Mouse (Mus musculus): ENCODE results near the gene B2m.

Gene B2m

GRCm38 (mm10) chr2:122149716-122150115 is 2.2 kb downstream of the B2m start:
- DNase-seq (ENCODE audit: low read depth, low spot score) = no peak

- no peak for DNase-seq (ENCODE audit: low read depth, low spot score)
Observed at GRCm38 (mm10) chr2:122151221-122151620, 3.7 kb downstream of the B2m start.

GRCm38 (mm10) chr2:122152850-122153249 is 5.4 kb downstream of the B2m start:
- no peak for DNase-seq (ENCODE audit: low read depth, low spot score)

- DNase-seq (ENCODE audit: low read depth, low spot score) = no peak
Observed at GRCm38 (mm10) chr2:122153681-122154365, 6.3 kb downstream of the B2m start.

- no peak for DNase-seq (ENCODE audit: low read depth, low spot score)
Observed at GRCm38 (mm10) chr2:122154479-122154878, 7.0 kb downstream of the B2m start.

- DNase-seq (ENCODE audit: low read depth, low spot score) = no peak
Observed at GRCm38 (mm10) chr2:122155292-122155691, 7.8 kb downstream of the B2m start.

GRCm38 (mm10) chr2:122156051-122156700 is 8.7 kb downstream of the B2m start:
- no peak for DNase-seq (ENCODE audit: low read depth, low spot score)

GRCm38 (mm10) chr2:122157561-122157960 is 10.1 kb downstream of the B2m start:
- no peak for DNase-seq (ENCODE audit: low read depth, low spot score)

GRCm38 (mm10) chr2:122158362-122158802 is 10.9 kb downstream of the B2m start:
- DNase-seq (ENCODE audit: low read depth, low spot score) = no peak

GRCm38 (mm10) chr2:122159667-122160066 is 12.2 kb downstream of the B2m start:
- DNase-seq (ENCODE audit: low read depth, low spot score) = no peak

- DNase-seq (ENCODE audit: low read depth, low spot score) = no peak
Observed at GRCm38 (mm10) chr2:122160680-122161079, 13.2 kb downstream of the B2m start, which contains the start of gene Trim69. TSS of gene Trim69 (plus strand) at chr2:122160700.

- no peak for DNase-seq (ENCODE audit: low read depth, low spot score)
Observed at GRCm38 (mm10) chr2:122161542-122161941, 14.1 kb downstream of the B2m start.

- DNase-seq (ENCODE audit: low read depth, low spot score) = no peak
Observed at GRCm38 (mm10) chr2:122162529-122162928, 15.0 kb downstream of the B2m start.

- DNase-seq (ENCODE audit: low read depth, low spot score) = peak; percentile 72
Observed at GRCm38 (mm10) chr2:122163430-122164195, 16.1 kb downstream of the B2m start.

- peak; percentile 23 for DNase-seq (ENCODE audit: low read depth, low spot score)
Observed at GRCm38 (mm10) chr2:122164293-122164692, 16.8 kb downstream of the B2m start.

GRCm38 (mm10) chr2:122171292-122171691 is 23.8 kb downstream of the B2m start:
- DNase-seq (ENCODE audit: low read depth, low spot score) = no peak

GRCm38 (mm10) chr2:122172188-122172587 is 24.7 kb downstream of the B2m start:
- no peak for DNase-seq (ENCODE audit: low read depth, low spot score)

- DNase-seq (ENCODE audit: low read depth, low spot score) = no peak
Observed at GRCm38 (mm10) chr2:122180051-122180822, 32.8 kb downstream of the B2m start.

GRCm38 (mm10) chr2:122185086-122185485 is 37.6 kb downstream of the B2m start:
- DNase-seq (ENCODE audit: low read depth, low spot score) = no peak

- no peak for DNase-seq (ENCODE audit: low read depth, low spot score)
Observed at GRCm38 (mm10) chr2:122186106-122186505, 38.6 kb downstream of the B2m start, which contains the start of the genes Patl2 and Terb2. TSS of gene Patl2 (minus strand) at chr2:122186189. TSS of gene Terb2 (plus strand) at chr2:122186272.

GRCm38 (mm10) chr2:122186751-122187150 is 39.3 kb downstream of the B2m start:
- no peak for DNase-seq (ENCODE audit: low read depth, low spot score)

Measured in telencephalon, adult 2 months (tissue).